Mouse (Mus musculus) central nervous system, embryonic 14 days (tissue): ENCODE data around the gene Creb5. TPM values are rescaled to one million over a fixed set of nuclear protein-coding genes. Genes with fewer than 3 reads are reported as not detected.

Source experiments
- polyA plus RNA-seq: library from polyadenylated mRNA; depleted of rRNA; stranded (reverse); fragments of >200 nt; gene quantifications from 2 replicates; pipeline ENCODE4 v1.2.3, GENCODE M21; 2012; rRNA removed

The Creb5 gene
- polyA plus RNA-seq: 4.8 and 6.4 TPM in 2 replicates

GRCm38 (mm10) chr6:53287038-53287561 is at the start of gene Creb5:
Gene Creb5, plus strand, starts transcription at chr6:53287270.

Other genes starting within 250 kb of the Creb5 start
- 17.6 and 19.9 TPM in 2 replicates for gene Jazf1, start 218.6 kb upstream of the Creb5 start, polyA plus RNA-seq